Mouse (Mus musculus): ENCODE results near the gene Srd5a1.
"Not testable (repeated sequence)": the region's sequence is repeated elsewhere in the genome, so short reads cannot be mapped to it uniquely, and the experiment has no call there.

Srd5a1 gene

DNA sequence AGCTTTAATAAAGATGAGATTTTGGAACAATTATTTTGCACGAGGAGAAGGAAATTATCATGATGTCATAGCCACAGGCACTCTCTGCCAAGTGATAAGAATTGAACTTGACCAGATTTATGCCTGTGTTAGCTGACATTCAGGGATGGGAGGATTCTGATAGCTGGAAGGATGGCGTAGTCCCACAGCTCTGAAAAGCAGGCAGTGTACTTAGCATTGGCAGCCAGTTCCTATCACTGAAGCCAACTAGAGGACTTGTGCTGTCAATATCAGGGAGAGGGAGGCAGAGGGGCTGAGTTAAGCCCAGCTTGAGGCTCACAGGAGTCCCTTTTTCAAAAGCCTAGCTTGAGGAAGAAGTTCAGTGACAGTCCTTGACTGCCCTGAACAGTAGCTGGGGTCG lies 13.3 kb upstream of the Srd5a1 start:
- no peak for DNase-seq (ENCODE audit: low spot score)

DNA sequence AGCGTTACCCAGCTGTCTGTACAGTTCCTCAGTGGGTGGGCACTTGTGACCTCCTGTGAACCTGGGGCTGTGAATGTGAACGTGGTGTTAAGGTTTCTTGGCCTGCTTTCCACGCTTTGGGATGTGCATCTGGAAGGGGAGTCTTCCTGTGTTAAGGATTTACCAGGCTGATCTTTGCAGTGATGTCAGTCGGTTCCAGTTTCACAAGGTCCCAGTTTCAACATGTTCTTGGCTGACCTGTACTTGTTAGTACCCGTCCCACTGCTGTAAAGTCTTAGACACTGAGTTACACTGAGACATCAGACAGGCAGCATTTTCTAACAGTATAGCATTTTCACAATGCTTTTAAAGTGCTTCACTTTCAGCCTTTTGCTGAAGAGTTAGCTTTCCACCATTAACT lies 12.6 kb upstream of the Srd5a1 start:
- DNase-seq (ENCODE audit: low spot score), result no peak

DNA sequence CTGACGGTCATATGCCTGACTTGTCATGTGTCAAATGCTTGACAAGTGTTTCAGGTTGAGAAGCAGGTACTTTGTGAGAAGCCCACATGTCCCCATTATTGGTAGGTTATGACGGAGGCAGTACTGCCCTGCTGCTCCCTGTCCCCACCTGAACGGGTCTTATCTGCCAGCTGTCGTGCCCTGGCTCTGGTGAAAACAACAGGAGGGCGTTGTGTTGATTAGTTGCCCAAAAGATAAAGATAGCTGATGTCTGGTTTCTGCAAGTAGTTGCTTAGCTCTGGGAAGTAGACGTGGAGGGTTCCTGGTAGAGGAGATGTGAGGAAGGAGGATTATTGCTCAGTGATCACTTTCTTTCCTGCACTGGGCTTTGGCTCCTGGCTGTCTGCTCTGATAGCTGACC lies 5.5 kb upstream of the Srd5a1 start:
- DNase-seq (ENCODE audit: low spot score), result no peak

DNA sequence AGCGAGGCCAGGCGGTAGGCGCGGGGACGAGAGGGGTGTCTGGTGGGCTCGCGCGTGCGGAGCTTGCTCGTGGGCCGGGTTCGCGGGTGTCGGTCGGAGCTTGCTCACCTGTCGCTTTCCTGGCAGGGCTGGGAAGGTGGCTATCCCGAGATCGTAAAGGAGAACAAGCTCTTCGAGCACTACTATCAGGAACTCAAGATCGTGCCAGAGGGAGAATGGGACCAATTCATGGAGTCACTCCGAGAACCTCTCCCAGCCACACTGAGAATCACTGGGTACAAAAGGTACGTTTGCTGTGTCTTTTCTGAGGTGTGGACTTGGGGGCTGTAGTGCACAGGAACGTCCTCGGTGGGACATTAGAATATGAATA lies 918 bp upstream of the Srd5a1 start:
- DNase-seq (ENCODE audit: low spot score), result no peak

DNA sequence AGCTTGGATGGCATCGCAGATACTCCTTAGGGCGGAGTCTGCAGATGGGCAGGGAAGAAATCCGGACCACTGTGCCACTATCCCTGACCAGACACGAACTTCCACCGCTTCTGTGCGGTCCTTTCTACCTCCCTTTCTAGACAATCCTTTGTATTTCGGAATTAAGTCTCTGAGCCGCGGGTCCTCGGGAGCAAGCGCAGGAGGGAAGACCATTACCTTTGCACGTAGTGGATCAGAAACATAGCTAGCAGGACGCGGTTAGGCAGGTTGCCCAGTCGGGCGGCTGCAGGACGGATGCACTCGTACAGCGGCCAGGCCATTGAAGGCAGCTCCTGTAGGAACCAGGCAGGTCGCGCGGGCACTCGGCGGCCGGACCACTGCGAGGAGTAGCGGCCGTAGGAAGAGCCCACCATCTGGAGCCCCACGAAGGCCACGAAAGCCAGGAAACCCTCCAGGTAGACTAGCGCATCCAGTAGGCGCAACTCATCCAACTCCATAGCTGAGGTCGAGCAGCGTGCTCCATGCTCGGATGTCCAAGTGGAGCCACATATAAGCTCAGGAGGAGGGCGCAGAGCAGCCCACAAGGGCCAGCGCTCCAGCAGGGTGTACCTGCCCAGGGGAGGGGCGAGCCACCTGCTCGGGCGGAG lies 368 bp downstream of the Srd5a1 start:
- DNase-seq (ENCODE audit: low spot score), result peak; percentile 74

DNA sequence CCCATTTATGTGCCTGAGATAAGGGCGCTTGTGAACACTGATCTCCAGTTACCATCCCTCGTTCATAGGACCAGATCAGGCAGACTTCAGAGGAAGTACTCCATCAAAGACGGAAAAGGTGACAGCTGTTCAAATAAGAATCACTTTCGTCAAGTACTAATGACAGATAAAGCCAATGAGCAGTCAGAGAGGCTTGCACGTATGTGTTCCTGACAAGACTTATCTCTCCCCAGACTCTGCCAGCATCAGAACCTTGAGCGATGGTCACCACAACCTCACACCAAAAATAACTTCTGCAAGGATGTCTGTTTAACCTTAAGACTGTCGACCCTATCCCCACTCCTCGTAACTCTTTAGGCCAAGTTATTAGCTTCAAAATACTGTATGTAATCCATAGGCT lies 2.5 kb downstream of the Srd5a1 start:
- no peak for DNase-seq (ENCODE audit: low spot score)

DNA sequence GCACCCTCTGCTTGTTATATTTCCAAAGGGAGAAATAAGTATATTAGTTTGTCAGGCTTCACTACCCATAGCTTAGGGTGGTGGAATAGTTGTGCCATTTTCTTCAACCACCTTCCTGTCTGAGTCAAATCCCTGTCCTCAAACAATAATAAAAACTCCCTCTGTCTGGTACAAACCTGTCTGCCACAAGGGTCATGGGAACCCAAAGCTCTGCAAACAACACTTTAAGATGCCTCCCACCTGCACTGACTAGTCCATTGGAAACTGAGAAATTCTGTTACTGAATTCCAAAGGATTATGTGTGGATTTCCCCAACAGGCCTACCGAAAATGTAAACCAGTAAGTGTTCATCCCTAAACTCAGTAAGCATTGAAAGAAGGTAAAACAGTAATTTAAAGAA lies 6.6 kb downstream of the Srd5a1 start:
- DNase-seq (ENCODE audit: low spot score), result no peak

DNA sequence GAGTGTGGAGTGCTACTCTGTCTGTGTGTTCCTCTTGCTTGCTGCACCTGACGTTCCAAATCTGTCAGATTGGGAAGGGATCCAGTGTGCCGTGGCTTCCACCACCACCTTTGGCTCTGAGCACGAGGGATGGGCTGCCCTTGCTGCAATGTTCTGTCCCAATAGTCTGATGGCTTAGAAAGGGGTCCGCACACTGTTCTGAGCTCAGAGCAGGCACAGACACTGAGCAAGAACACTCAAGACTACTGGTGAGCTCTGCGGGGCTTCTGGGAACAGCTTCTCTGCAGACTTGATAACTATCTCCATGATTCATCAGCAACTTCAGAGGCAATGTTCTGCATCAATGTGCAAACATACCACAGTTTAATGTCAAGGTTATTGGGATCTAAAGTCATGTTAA lies 9.9 kb downstream of the Srd5a1 start:
- DNase-seq (ENCODE audit: low spot score), result no peak

DNA sequence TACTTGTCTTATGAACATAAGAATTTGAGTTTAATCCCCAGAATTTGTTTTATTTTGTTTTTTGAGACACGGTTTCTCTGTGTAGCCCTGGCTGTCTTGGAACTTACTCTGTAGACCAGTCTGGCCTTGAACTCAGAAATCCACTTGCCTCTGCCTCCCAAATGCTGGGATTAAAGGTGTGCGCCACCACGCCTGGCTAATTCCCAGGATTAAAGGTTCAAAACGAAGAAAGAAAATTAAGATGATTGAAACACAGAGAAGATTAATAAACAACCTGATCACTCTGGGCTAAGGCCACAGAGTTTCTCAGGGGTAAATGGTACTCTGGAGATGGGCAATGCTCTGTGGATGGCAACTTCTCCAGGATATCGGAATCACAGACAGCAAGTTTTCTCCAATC lies 10.4 kb downstream of the Srd5a1 start:
- DNase-seq (ENCODE audit: low spot score), result not testable (repeated sequence)

DNA sequence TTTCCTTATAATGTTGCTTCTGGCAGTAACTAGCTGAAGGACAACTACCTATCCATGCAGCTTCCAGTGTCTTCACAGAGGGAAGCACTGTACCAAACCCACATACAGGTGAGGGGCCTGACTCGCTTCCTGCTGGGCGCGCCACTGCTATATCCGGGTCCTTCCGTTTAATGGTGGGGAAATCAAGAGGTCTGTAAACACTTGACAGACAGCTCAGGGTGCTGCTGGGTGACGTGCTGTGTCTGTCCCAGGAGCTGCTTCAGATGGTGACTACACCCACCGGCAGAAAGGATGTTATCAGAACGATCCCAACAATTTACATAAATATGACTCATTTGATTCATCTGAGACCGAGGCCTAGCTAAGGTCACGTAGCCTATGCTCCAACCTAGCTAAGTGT lies 12.4 kb downstream of the Srd5a1 start:
- no peak for DNase-seq (ENCODE audit: low spot score)

DNA sequence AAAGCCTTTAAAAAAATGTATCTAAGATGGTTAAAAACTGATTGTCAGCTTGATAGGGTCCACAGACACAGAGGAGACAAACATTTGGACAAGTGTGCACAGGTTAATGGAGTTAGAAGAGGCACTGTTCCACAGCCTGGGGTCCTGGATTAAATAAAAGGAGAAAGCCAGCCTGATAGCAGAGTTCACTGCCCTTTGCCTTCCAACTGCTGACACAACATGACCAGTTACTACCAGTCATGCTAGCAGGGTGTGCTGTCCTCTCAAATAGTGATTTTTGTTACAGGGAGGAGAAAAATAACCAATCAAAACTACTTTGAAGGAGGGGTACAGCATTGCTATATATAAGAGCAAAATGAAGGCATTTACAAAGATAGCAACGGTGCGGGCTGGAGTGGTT lies 14.7 kb downstream of the Srd5a1 start:
- no peak for DNase-seq (ENCODE audit: low spot score)

DNA sequence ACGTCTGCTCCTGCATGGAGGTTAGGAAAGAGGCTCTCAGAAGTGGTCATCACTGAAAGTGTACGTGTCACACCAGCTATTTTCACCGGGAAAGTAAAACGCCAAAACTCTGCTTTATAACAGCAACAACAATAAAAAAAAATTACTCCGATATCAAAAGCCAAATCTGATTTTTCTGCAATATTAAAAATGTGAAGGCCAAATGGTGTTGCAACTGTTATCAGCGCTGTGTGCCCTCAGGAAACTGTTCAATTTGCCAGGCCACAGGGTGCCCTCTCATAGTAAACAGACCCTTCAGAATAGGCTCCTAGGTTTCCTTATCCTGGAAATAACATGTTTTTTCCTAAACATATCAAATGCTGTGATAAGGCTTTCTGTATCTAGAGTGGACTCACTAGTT lies 15.3 kb downstream of the Srd5a1 start:
- no peak for DNase-seq (ENCODE audit: low spot score)

DNA sequence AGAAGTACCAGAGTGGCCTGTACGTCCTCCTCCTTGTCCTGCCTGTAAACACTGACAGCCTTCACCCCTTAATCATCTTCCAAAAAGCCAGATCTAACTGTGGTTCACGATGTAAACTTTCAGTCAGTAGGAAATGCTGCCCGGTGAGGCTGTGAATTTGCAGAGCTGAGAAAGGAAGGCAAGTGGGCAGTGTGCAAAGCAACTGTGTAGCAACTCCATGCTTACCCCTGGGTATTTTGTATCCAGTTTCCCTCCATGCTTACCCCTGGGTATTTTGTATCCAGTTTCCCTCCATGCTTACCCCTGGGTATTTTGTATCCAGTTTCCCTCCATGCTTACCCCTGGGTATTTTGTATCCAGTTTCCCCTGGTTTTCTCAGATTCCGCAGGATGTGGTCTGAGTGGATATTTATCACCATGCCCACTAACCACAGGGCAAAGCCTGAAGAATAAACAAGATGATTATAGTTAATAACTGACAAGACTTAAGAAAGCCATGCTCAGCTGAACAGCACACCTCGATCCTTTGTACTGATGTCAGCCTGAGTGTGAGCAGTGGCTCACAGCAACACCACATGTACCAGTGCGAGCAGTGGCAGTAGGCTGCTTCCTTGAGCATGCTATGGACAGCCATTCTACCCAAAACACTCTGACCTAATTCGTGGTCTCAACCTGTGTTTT lies 16.5 kb downstream of the Srd5a1 start:
- no peak for DNase-seq (ENCODE audit: low spot score)

DNA sequence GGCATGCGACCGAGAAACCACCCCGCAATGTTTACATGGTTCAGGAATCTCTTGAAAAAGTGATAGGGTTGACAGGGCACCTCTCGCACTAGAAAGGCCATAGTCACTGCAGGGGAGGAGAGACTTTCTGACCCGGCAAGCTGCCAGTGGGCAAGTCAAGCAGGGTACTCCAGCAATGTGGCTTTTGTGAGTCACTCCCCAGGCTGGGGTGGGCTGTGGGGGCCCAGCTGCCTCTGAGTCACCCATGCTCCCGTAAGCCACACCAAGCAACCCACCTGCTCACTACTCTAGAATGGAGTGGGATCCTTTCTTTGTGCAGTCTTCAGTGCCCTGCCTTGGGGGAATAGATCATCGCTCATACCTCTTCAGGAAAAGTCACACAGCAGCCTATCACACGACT lies 17.8 kb downstream of the Srd5a1 start:
- no peak for DNase-seq (ENCODE audit: low spot score)

DNA sequence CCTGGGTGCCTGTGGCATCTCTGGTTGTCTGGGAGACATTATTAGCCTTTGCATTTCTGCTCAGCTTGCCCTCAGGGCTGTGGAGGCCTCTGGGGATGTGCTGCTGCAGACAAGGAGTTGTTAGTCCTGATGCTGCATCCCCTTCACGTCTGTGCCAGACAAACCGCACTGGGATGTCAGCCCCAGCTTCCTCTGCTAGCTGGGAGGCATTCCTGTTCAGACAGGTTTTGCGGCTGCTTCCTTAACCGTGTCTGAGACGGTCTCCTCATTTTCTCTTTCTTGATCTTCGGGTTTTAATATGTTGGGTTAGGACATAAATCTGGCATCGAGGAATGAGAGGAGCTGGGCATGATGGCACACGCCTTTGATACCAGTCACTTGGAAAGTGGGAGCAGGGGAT lies 19.0 kb downstream of the Srd5a1 start:
- no peak for DNase-seq (ENCODE audit: low spot score)

DNA sequence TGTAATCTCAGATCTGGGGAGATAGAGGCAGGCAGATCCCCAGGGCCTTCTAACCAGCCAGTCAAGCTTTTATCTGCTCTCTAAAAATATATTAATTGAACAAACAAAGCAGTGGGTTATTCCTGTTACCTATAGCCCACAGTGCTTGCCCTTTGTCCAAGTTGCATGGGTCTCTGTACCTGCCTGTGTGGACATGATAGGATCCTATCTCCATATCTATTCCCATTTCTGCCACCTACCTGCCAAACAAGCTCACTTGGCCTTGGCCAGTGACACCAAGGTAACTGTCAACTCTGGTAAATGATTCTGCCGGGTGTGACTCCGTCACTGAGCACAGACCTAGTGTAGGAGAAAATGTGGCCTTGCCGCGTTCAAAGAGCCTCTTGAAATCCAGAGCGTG lies 19.9 kb downstream of the Srd5a1 start:
- no peak for DNase-seq (ENCODE audit: low spot score)

DNA sequence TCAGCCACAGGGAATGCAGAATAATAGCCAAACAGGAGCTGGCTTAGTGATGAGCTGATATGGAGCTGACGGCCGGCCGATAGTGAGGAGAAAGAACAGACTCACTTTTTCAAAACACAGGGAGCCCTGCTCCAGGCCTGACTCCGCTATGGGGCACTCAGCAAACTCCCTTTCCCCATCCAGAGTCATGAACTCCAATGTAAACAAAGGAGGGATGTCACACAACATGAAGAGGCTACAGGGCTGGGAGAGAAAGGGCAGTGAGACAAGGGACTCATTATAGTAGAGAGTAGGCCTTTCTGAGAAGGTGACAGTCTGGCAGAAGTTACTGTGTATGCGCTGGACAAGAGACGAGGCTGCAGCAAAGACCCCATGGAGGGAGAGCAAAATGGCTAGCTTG lies 23.0 kb downstream of the Srd5a1 start:
- no peak for DNase-seq (ENCODE audit: low spot score)

DNA sequence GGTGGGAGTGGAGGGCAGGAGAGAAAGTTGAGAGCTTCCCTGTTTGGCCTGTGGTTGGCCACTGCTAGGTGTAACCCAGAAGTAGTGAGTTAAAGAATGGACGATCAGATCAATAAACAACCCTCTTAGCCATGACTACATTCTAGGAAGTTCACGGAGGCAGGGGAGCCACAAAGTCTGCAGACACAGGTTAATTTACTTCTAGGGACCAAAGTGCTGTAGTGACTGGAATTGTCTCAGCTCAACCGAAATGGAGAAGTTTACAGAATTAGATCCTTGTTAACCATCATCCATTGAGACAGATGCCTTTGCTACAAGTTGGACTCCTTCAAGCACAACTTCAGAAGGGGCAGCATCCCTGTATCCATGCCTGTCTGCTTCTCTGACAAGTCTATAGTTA lies 23.4 kb downstream of the Srd5a1 start:
- DNase-seq (ENCODE audit: low spot score), result no peak

DNA sequence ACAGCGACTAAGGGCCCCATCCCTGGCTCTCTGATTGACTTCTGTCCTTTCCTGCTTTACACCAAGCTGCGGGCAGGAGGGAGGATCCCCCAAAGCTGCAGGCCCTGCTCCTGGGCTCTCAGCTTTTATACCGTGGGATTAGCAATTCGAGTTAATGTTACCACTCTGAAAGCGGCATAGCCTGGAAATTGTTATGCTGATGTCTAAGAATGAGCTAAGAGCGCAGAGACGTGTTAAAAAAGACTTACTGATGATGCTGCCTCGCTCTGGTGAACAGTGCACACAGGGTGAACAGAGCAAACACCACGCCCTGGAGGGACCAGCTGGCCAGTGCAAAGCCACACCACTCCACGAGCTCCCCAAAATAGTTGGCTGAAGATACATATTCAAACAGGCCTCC lies 24.9 kb downstream of the Srd5a1 start:
- DNase-seq (ENCODE audit: low spot score), result no peak

DNA sequence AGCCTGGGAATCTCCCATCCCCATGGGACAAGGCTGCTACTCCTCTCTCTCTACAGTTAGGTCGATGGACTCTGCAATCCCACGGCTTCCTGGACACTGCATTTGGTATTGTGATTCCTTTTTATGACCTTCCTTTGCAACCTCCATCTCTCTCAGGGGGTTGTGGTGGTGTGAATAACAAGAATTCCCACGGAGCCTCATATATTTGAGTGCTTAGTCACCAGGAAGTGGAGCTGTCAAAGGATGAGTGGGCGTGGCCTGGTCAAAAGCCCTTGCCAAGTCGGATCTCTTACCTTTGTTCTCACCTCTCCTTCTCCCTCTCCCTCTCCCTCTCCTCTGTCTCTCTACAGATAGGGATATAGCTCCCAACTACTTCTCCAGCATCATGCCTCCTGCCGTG lies 25.4 kb downstream of the Srd5a1 start:
- DNase-seq (ENCODE audit: low spot score), result no peak

DNA sequence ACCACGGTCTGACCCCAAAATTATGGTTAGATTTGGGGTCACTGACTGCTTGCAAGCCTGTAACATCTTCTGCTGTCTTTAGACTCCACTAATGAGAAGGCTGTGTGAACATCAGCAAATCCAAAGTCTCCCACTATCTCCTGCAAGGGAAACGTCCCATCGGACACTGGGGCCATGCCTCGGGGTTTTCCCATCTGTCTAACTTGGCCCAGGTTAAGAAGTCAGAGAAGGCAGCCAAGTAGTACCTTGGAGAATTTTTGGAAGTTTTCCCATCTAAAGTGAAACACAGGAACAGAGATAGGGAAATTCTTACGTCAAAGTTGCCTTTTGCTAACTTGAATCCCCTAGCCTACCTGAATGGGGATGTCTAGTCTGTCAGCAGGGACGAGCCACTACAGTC lies 27.7 kb downstream of the Srd5a1 start:
- no peak for DNase-seq (ENCODE audit: low spot score)

DNA sequence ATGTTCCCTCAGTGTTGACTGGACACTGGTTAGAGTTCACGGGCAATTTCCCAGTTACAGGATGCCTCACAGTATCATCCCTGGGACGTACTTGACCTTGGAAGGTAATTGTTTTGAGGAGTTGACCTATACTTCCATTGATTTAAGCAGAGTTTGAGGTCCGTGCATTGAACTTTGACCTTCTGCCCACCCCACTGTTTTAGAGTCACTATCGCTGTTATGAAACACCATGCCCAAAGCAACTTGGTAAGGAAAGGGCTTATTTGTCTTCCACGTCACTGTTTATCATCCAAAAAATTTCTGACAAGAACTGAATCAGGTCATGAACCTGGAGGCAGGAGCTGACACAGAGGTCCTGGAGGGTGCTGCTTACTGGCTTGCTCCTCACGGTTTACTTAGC lies 28.8 kb downstream of the Srd5a1 start:
- no peak for DNase-seq (ENCODE audit: low spot score)

DNA sequence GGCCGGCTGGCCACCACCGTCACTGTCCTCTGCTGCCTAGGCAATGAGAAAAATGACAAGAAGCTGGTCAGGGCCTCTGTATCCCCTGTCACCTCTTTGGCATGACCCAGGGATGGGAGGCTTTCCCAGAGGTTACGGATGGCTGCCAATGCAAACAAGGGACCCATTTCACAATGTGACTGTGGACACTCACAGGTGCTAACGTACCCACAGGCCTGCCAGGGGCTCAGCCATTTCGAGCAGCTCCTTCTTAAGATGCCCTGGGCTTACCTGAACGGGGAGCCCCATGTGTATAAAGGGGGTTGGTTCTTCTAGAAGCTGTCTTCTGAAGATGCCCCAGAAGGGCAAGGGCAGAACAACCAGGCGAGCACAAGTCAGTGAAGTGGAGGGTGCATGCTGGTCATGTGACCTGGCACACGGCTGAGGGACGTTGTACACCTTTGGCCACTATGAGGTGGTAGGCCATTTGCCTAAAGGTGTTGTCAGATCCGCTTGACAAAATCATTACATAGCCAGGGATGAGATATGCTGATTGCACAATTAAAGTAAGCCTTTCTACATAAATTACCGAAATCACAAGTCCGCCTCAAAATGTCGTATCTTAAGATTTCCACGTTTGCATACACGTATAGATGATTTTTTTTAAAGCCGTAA lies 33.9 kb downstream of the Srd5a1 start:
- no peak for DNase-seq (ENCODE audit: low spot score)

DNA sequence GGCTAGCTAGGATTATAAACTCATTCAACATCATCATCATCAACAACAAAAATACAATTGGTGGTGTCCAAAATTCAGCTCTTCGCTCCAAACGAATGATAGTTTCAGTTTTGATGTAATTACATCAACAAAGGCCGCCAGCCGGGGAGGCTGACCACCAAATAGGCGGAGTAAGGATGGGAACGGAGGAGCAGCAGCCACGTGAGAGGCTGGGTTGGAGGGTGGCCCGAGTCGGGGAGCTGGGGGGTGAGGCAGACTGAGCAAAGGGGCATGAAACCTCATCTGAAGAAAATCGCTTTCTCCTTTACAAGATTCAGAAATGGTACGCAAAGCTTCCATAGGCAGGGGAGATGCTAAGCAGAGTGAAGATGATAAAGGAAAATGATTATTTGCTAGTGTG lies 34.6 kb downstream of the Srd5a1 start:
- DNase-seq (ENCODE audit: low spot score), result peak; percentile 53
